Mouse (Mus musculus) liver, postnatal 0 days (tissue): ENCODE data around the gene Ythdf1.

Source experiments
- CTCF ChIP-seq: sonication (generic); IDR thresholded peaks from 2 replicates; pipeline ENCODE4 v1.5.1; 2016; ENCODE audit warnings: antibody characterized with exemption, low read depth
- EP300 ChIP-seq: IDR thresholded peaks from 2 replicates; pipeline ENCODE4 v1.6.1; 2016; ENCODE audit warnings: antibody characterized with exemption, low read depth, mild to moderate bottlenecking

GRCm38 (mm10) chr2:180932418-180932817, 11.7 kb upstream of the Ythdf1 start:
- TF ChIP-seq CTCF, result no peak
- TF ChIP-seq EP300, result no peak
